Mouse (Mus musculus): ENCODE results near the gene Arl15. TPM values are rescaled to one million over a fixed set of nuclear protein-coding genes. Genes with fewer than 3 reads are reported as not detected.

Gene Arl15
- polyA plus RNA-seq, 1 experiment from 2014 or later: 6.7 TPM

- 83% methylated on average over 15 of the region's 15 CpGs for WGBS
- no peak overlapping the region for H3K4me3 ChIP-seq
- no peaks in the 10 kb centered on the region for H3K4me1 ChIP-seq (replicated peaks)
- no peaks in the 10 kb centered on the region for H3K27me3 ChIP-seq
- no peak overlapping the region for H3K4me2 ChIP-seq
- no peak overlapping the region for H3K27ac ChIP-seq
- H3K9me3 ChIP-seq (replicated peaks): no peaks in the 10 kb centered on the region
- H3K9ac ChIP-seq: no peak overlapping the region
- ATAC-seq (replicated peaks; ENCODE audit: insufficient number of reproducible peaks, insufficient read depth, low FRiP score, low read depth): no peak
- H3K36me3 ChIP-seq: no peaks in the 10 kb centered on the region
Observed at GRCm38 (mm10) chr13:114202806-114203570, 408.7 kb downstream of the Arl15 start.

Other genes with a start within 250 kb of the Arl15 start
- 14.2 and 17.6 TPM in 2 replicates for gene Snx18, start 175.9 kb upstream of the Arl15 start, polyA plus RNA-seq (2015; fragmentation: Nextera tagmentation; extraction: Ambion mirVana)
- gene Hspb3, start 130.8 kb upstream of the Arl15 start, polyA plus RNA-seq (2015; fragmentation: Nextera tagmentation; extraction: Ambion mirVana): 39.1 and 52.7 TPM in 2 replicates